8 mouse cellular contexts compared by ENCODE assay signal in genomic region chr11:5862394-5863105, GRCm38 (mm10). TPM values are rescaled to one million over a fixed set of nuclear protein-coding genes. Genes with fewer than 3 reads are reported as not detected.
DNase-seq lines count a peak whose midpoint lies in the region.

No protein-coding gene starts in this region.

- DNase-seq in urinary bladder, adult 18-20 months (ENCODE audit: low spot score in 2 of 2) = peak; percentile 44 to 72
- no peak for DNase-seq in urinary bladder, adult 2 months (ENCODE audit: low spot score)
- no peak for DNase-seq in forebrain, embryonic 10.5 days (ENCODE audit: extremely low spot score, low spot score)
- DNase-seq in kidney, adult 9 months = peak; percentile 77
- no peak for DNase-seq in midbrain, embryonic 10.5 days (ENCODE audit: low spot score)
- DNase-seq in frontal cortex, postnatal 25 days (ENCODE audit: low spot score in 2 of 2) = no peak
- DNase-seq in left cerebral cortex, adult 8-10 months (ENCODE audit: low spot score in 2 of 2) = no peak
- DNase-seq in cerebellum, postnatal 36 days = no peak

- no peaks in the 10 kb centered on the region for H3K36me3 ChIP-seq in forebrain, embryonic 10.5 days (replicated peaks)
- H3K36me3 ChIP-seq in midbrain, embryonic 10.5 days = no peaks in the 10 kb centered on the region

- H3K4me1 ChIP-seq in forebrain, embryonic 10.5 days = peaks cover 28% of the 10 kb centered on the region
- peaks cover 22% of the 10 kb centered on the region for H3K4me1 ChIP-seq in midbrain, embryonic 10.5 days

- H3K27me3 ChIP-seq in forebrain, embryonic 10.5 days (ENCODE audit: poor library complexity, severe bottlenecking) = peaks cover 51% of the 10 kb centered on the region
- peaks cover 50% of the 10 kb centered on the region for H3K27me3 ChIP-seq in midbrain, embryonic 10.5 days (ENCODE audit: low read depth, poor library complexity, severe bottlenecking)

- 37% methylated on average over 15 of the region's 15 CpGs for WGBS in forebrain, embryonic 10.5 days
- 35% methylated on average over 15 of the region's 15 CpGs for WGBS in midbrain, embryonic 10.5 days

- peak overlapping the region; percentile 53; the same call in 1 of the 2 replicates for H3K27ac ChIP-seq in forebrain, embryonic 10.5 days
- H3K27ac ChIP-seq in midbrain, embryonic 10.5 days (replicated peaks) = no peak overlapping the region; the same call in 1 of the 2 replicates

- H3K9me3 ChIP-seq in forebrain, embryonic 10.5 days = 0 out of 2 replicates have a peak, but pooled peaks cover 6% of the 10 kb centered on the region
- no peaks in the 10 kb centered on the region; the same call in 1 of the 2 replicates for H3K9me3 ChIP-seq in midbrain, embryonic 10.5 days (replicated peaks)

- H3K4me3 ChIP-seq in forebrain, embryonic 10.5 days = peak overlapping the region; percentile 51
- peak overlapping the region; percentile 51 for H3K4me3 ChIP-seq in midbrain, embryonic 10.5 days

RNA-seq across cellular contexts. Expression of gene Aebp1, which starts 0.8 kb away (rescaled TPM):
- polyA plus RNA-seq in urinary bladder, adult 2 months (2012; rRNA removed) = 110 and 160 TPM in 2 replicates
- 8.0 and 8.8 TPM in 2 replicates for polyA plus RNA-seq in forebrain, embryonic 10.5 days (2016; fragmentation: Nextera tagmentation; extraction: Ambion mirVana)
- polyA plus RNA-seq in midbrain, embryonic 10.5 days (2016; fragmentation: Nextera tagmentation; extraction: Ambion mirVana) = 8.1 and 13.5 TPM in 2 replicates
- total RNA-seq in left cerebral cortex, adult 8-10 months (2022) = 10 to 100 TPM; 22.3 to 25.7 (median 24.6) TPM

RNA-seq across cellular contexts. Expression of gene Pold2, which starts 15.5 kb away (rescaled TPM):
- 36.4 and 43.2 TPM in 2 replicates for polyA plus RNA-seq in urinary bladder, adult 2 months (2012; rRNA removed)
- 158 and 163 TPM in 2 replicates for polyA plus RNA-seq in forebrain, embryonic 10.5 days (2016; fragmentation: Nextera tagmentation; extraction: Ambion mirVana)
- polyA plus RNA-seq in midbrain, embryonic 10.5 days (2016; fragmentation: Nextera tagmentation; extraction: Ambion mirVana) = 148 and 160 TPM in 2 replicates
- total RNA-seq in left cerebral cortex, adult 8-10 months (2022) = 10 to 100 TPM; 22.1 to 26.9 (median 23.4) TPM

RNA-seq across cellular contexts. Expression of gene Polm, which starts 24.7 kb away (rescaled TPM):
- polyA plus RNA-seq in urinary bladder, adult 2 months (2012; rRNA removed) = 28.0 and 30.4 TPM in 2 replicates
- polyA plus RNA-seq in forebrain, embryonic 10.5 days (2016; fragmentation: Nextera tagmentation; extraction: Ambion mirVana) = 10.1 and 10.6 TPM in 2 replicates
- 9.8 and 10.8 TPM in 2 replicates for polyA plus RNA-seq in midbrain, embryonic 10.5 days (2016; fragmentation: Nextera tagmentation; extraction: Ambion mirVana)
- 10 to 100 TPM in 3 of 4 experiments, 1 to 10 TPM in 1; 9.8 to 14.5 (median 13.4) TPM for total RNA-seq in left cerebral cortex, adult 8-10 months (2022)

RNA-seq across cellular contexts. Expression of gene Myl7, which starts 36.0 kb away (rescaled TPM):
- 1.4 and 3.7 TPM in 2 replicates for polyA plus RNA-seq in urinary bladder, adult 2 months (2012; rRNA removed)
- polyA plus RNA-seq in forebrain, embryonic 10.5 days (2016; fragmentation: Nextera tagmentation; extraction: Ambion mirVana) = 2.6 and 3.1 TPM in 2 replicates
- polyA plus RNA-seq in midbrain, embryonic 10.5 days (2016; fragmentation: Nextera tagmentation; extraction: Ambion mirVana) = 2.5 and 3.7 TPM in 2 replicates
- not detected for total RNA-seq in left cerebral cortex, adult 8-10 months (2022)

RNA-seq across cellular contexts. Expression of gene Pgam2, which starts 59.0 kb away (rescaled TPM):
- 0.58 and 0.75 TPM in 2 replicates for polyA plus RNA-seq in urinary bladder, adult 2 months (2012; rRNA removed)
- polyA plus RNA-seq in forebrain, embryonic 10.5 days (2016; fragmentation: Nextera tagmentation; extraction: Ambion mirVana) = 2.8 and 2.9 TPM in 2 replicates
- polyA plus RNA-seq in midbrain, embryonic 10.5 days (2016; fragmentation: Nextera tagmentation; extraction: Ambion mirVana) = 2.5 and 5.5 TPM in 2 replicates
- total RNA-seq in left cerebral cortex, adult 8-10 months (2022) = 10 to 100 TPM in 3 of 4 experiments, 1 to 10 TPM in 1; 8.3 to 11.8 (median 10.7) TPM

Comparison
In these comparisons a context has a peak if more than half of its experiments do, and no peak if none do; other contexts are left out.
1. DNase-seq: peak in urinary bladder, adult 18-20 months (2 of 2) and kidney, adult 9 months (single experiment); none in urinary bladder, adult 2 months (single experiment), forebrain, embryonic 10.5 days (single experiment), midbrain, embryonic 10.5 days (single experiment), frontal cortex, postnatal 25 days (0 of 2), left cerebral cortex, adult 8-10 months (0 of 2) and cerebellum, postnatal 36 days (0 of 2).